Mouse (Mus musculus): ENCODE results near the gene Hist1h4m. TPM values are rescaled to one million over a fixed set of nuclear protein-coding genes. Genes with fewer than 3 reads are reported as not detected.
A peak's percentile ranks its signal among the peaks of the same experiment; 100 is the strongest.
"Not testable (repeated sequence)": the region's sequence is repeated elsewhere in the genome, so short reads cannot be mapped to it uniquely, and the experiment has no call there.

Gene Hist1h4m
- not detected in 2 replicates for polyA plus RNA-seq (2015; fragmentation: Nextera tagmentation; extraction: Ambion mirVana)

DNA sequence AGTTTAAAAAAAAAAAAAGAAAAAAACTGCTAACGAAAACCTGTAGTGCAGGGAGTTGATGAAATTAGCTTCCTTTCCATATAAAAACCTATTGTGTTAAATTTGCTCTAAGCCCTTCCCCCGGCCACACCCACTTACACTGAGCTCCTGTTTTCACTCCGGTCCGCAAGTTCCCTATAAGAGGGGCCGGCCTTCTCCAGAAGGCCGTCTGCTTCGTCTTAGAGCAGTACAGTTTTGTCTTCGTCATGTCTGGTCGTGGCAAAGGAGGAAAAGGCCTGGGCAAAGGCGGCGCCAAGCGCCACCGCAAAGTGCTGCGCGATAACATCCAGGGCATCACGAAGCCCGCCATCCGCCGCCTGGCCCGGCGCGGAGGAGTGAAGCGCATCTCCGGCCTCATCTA is at the start of gene Hist1h4m:
Gene Hist1h4m (plus strand): TSS at position 208 of the 400 bp plus-strand sequence.
- not testable (repeated sequence) for H3K9me3 ChIP-seq; H3K27me3 ChIP-seq; H3K36me3 ChIP-seq; H3K4me1 ChIP-seq; H3K9ac ChIP-seq (replicated peaks)
- 0 out of 2 replicates have a peak within 1 kb of the TSS, but pooled peaks have one; percentile 34 for H3K27ac ChIP-seq (replicated peaks)
- H3K4me2 ChIP-seq (replicated peaks), result peak within 1 kb of the TSS; percentile 42
- ATAC-seq (replicated peaks), result peak; percentile 53
- no CpG with 5 or more reads among the region's 24 CpGs for WGBS
- peak within 1 kb of the TSS; percentile 27 for H3K4me3 ChIP-seq

DNA sequence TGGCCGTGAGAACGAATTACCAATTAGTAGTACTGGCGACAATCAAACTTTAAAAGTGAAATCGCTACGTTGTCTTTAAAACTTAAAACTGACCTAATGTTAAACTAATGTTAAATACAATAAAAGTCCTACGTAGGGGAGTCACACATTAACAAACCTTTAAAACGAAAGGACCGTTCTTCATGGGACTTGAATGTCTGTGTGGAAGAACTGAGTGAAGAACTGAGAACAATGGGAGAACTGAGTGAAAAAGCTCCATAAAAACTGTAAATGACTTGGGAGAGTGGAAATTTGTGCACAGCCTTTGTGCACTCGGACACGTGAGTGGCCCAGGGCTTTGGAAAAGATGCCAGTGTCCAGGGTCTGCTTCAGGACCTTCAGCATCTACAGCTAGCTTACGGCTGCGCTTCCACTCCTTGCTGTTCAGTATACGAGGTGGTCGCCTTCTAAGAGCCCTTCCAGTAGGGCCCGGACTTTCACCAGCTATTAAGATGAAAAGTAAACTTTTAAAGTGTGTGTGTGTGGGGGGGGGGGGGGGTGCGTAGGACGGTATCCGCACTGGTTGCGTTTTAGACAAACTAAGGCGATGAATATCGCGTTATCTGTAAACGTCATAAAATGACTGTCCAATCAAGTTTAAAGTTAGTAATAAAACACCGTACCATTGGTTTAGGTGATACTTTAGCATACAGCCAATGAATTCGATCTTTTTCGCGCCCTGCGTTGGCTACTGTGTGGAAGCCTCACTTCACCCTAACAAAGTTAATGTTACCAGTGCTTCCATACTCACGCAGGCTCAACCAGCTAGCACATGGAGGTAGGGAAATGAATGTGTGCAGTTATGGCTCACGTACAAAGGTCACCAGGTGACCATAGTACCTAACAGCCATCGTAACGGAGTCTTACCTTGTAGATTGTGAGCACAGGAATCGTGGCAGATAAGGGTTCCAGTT is 32.5 kb upstream of the Hist1h4m start:
- H3K27me3 ChIP-seq, result no peaks in the 10 kb centered on the region
- peak overlapping the region; percentile 50 for H3K4me3 ChIP-seq
- ATAC-seq (replicated peaks), result peak; percentile 95
- H3K36me3 ChIP-seq, result no peaks in the 10 kb centered on the region
- peak overlapping the region; percentile 60 for H3K9ac ChIP-seq (replicated peaks)
- no peaks in the 10 kb centered on the region for H3K9me3 ChIP-seq
- H3K4me2 ChIP-seq (replicated peaks), result peak overlapping the region; percentile 84
- peaks cover 39% of the 10 kb centered on the region for H3K4me1 ChIP-seq
- H3K27ac ChIP-seq (replicated peaks), result peak overlapping the region; percentile 89
- 3% methylated on average over 33 of the region's 33 CpGs for WGBS

DNA sequence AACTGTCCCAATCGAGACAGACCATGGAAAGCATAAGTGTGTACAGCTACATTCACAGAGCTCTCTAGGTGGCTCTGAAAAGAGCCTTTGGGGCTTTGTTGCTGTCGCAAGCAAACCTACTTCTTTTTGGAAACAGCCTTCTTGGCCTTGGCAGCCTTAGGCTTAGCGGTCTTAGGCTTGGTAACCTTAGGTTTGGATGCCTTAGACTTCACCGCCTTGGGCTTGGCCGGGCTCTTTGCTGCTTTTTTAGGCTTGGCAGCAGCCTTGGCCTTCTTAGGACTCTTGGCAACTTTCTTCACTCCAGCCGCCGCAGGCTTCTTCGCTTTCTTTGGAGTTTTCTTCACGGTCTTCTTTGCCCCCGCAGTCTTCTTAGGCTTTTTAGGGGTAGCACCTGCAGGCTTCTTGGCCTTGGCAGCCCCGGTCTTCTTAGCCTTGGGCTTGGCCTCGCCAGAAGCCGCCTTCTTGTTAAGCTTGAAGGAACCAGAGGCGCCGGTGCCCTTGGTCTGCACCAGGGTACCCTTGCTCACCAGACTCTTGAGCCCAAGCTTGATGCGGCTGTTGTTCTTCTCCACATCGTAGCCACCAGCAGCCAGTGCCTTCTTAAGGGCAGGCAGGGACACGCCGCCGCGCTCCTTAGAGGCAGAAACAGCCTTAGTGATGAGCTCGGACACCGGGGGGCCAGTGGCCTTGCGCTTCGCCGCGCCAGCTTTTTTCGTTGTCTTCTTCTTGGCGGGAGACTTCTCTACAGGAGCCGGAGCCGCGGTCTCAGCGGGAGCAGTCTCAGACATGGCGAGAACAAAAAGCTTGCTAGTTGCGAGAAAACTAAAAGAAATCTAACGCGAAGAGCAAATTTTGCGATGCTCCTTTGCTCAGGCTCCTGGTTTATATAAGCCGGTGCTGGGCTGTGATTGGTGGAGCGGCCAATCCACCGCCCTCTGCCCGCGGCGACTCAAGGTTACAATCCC is 31.5 kb upstream of the Hist1h4m start, which contains the start of gene Hist1h1b:
Gene Hist1h1b (minus strand): TSS at position 859 of the 965 bp plus-strand sequence.
- Histone ChIP-seq H3K36me3 (no peaks in the 10 kb centered on the region), H3K27me3 (no peaks in the 10 kb centered on the region), H3K4me1 (peaks cover 44% of the 10 kb centered on the region), H3K4me3 (peak within 1 kb of the TSS; percentile 50), H3K9ac (replicated peaks) (peak within 1 kb of the TSS; percentile 60), H3K9me3 (no peaks in the 10 kb centered on the region), H3K4me2 (replicated peaks) (peak within 1 kb of the TSS; percentile 84), H3K27ac (replicated peaks) (peak within 1 kb of the TSS; percentile 89)
- ATAC-seq (replicated peaks), result peak; percentile 6
- WGBS, result under 1% methylated on average over 44 of the region's 44 CpGs

DNA sequence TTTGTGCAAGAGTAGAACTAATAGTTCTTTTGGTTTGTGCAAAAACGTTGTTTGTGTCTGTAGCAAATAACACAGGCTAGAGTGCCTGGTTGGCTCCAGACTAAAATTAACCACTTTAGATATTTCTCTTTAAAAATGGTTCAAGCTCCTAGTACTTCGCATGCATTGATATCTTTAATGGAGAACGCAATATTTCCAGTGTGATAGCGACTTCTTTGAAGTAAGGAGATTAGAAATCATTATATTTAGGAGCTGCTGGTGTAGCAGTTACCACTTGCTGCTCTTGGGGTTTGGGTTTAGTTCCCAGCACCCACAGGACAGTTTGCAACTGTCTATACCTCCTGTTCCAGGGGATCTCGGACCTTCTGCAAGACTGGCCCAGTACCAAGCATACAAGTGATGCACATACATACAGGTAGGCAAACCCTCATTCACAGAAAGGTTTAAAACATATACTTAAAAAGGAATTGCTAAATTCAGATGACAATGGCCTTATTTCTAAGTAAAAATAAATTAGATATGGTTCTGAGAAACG is 30.5 kb upstream of the Hist1h4m start:
- H3K27me3 ChIP-seq, result no peaks in the 10 kb centered on the region
- H3K4me3 ChIP-seq, result peak overlapping the region; percentile 50; the same call in 1 of the 2 replicates
- H3K4me1 ChIP-seq, result peaks cover 51% of the 10 kb centered on the region
- H3K9me3 ChIP-seq, result no peaks in the 10 kb centered on the region
- no peaks in the 10 kb centered on the region for H3K36me3 ChIP-seq
- H3K27ac ChIP-seq (replicated peaks), result peak overlapping the region; percentile 89
- peak overlapping the region; percentile 84 for H3K4me2 ChIP-seq (replicated peaks)
- no peak overlapping the region for H3K9ac ChIP-seq (replicated peaks)
- no peak for ATAC-seq (replicated peaks)
- 39% methylated on average over 6 of the region's 6 CpGs for WGBS

DNA sequence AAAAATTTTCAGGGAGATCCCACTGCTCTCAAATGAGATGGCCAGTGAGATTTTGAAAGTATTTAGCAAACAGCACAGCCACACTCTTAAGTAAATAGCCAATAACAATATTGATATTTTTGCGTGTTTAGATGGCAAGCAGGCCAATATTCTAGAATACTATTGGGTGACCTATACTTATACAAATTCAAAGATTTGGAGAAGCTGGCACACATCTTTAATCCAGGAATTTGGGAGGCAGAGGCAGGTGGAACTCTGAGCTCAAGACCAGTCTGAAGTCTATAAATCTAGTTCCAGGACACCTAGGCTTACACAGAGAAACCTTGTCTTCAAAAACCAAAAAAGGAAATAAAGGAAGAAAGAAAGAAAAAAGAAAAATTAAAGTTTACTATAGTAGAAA is 29.9 kb upstream of the Hist1h4m start:
- Histone ChIP-seq H3K27me3 (no peaks in the 10 kb centered on the region), H3K9ac (replicated peaks) (no peak overlapping the region), H3K27ac (replicated peaks) (no peak overlapping the region), H3K4me2 (replicated peaks) (no peak overlapping the region), H3K9me3 (no peaks in the 10 kb centered on the region), H3K4me3 (no peak overlapping the region), H3K4me1 (peaks cover 56% of the 10 kb centered on the region), H3K36me3 (no peaks in the 10 kb centered on the region)
- ATAC-seq (replicated peaks), result no peak
- 95% methylated on average over 1 of the region's 1 CpGs for WGBS

DNA sequence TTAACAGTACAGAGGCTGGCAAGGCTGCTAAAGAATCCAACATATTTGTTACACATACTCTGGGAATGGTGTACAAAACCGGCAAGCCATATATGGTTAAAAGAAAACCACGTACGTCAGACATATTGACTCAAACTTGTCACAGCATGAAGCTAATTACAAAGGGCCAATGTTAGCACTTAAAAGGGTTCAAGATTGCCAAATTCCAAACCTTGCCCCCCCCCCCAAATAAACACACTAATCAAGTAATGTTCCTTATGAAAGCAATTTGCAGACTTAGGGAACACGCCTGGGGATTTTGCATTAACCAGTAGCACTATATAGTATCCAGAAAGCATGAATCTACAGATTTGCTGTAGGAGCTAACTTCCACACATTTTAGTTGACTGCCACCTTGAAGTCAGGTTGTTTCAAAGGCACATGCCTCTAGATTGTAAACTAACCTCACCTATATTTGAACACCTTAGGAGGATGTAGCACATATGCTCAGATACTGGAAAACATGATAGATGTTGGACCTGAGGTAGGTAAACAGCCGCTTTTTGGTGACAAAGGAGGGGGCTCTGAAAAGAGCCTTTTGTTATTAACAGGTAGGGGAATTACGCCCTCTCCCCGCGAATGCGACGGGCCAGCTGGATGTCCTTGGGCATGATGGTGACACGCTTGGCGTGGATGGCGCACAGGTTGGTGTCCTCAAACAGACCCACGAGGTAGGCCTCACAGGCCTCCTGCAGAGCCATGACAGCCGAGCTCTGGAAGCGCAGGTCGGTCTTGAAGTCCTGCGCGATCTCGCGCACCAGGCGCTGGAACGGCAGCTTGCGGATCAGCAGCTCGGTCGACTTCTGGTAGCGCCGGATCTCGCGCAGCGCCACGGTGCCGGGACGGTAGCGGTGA is 28.9 kb upstream of the Hist1h4m start:
- not testable (repeated sequence) for H3K27me3 ChIP-seq; H3K9me3 ChIP-seq; ATAC-seq (replicated peaks); H3K36me3 ChIP-seq
- WGBS, result under 1% methylated on average over 23 of the region's 35 CpGs
- Histone ChIP-seq H3K4me3 (peak overlapping the region; percentile 46), H3K4me1 (peaks cover 57% of the 10 kb centered on the region), H3K9ac (replicated peaks) (peak overlapping the region; percentile 67), H3K4me2 (replicated peaks) (peak overlapping the region; percentile 77), H3K27ac (replicated peaks) (peak overlapping the region; percentile 88)

DNA sequence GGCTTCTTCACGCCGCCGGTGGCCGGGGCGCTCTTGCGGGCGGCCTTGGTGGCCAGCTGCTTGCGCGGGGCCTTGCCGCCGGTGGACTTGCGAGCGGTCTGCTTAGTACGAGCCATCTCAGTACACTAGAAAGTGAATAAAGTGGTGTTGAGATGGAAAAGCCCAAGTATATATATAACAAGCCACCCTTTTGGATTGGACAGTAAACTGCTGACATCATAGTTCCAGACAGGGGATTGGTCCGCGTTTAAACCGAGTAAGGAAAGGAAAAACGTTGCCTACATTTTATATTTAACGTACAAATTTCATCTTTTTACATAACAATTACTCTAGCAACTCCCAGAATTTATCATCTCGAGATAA is 28.3 kb upstream of the Hist1h4m start, which contains the start of gene Hist1h3i:
Gene Hist1h3i (minus strand): TSS at position 116 of the 363 bp plus-strand sequence.
- H3K27ac ChIP-seq (replicated peaks), result peak within 1 kb of the TSS; percentile 88
- peak within 1 kb of the TSS; percentile 77 for H3K4me2 ChIP-seq (replicated peaks)
- 0% methylated on average over 17 of the region's 20 CpGs for WGBS

DNA sequence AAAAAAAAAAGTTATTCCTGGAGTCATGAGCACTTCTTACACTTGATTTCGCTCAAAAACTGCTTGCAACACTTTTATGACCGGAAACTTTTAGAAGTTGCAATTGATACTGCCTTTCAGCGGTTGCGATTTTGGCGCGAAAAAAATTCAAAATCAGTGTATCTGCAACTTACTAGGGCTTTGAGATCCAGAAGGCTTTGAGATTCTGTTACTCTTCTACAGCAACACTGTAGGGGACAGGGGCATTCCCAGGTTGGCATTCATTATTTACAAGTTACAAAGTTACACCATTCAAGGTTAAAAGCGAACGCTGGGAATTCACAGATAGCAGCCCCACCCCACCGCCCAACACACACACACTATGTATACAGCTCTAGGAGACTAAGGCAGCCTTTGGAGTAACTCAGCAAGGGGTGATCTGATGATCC is 27.8 kb upstream of the Hist1h4m start:
- peak overlapping the region; percentile 46 for H3K4me3 ChIP-seq
- H3K4me1 ChIP-seq, result peaks cover 59% of the 10 kb centered on the region
- no peaks in the 10 kb centered on the region for H3K9me3 ChIP-seq
- under 1% methylated on average over 9 of the region's 9 CpGs for WGBS
- H3K27me3 ChIP-seq, result no peaks in the 10 kb centered on the region
- no peak for ATAC-seq (replicated peaks)
- peak overlapping the region; percentile 77 for H3K4me2 ChIP-seq (replicated peaks)
- H3K36me3 ChIP-seq, result no peaks in the 10 kb centered on the region
- peak overlapping the region; percentile 26; the same call in 1 of the 2 replicates for H3K9ac ChIP-seq (replicated peaks)
- peak overlapping the region; percentile 88 for H3K27ac ChIP-seq (replicated peaks)

More for the DNA sequence above, 28.3 kb upstream of the Hist1h4m start, which contains the start of gene Hist1h3i:
- Histone ChIP-seq H3K27me3 (no peaks in the 10 kb centered on the region), H3K9me3 (no peaks in the 10 kb centered on the region), H3K36me3 (no peaks in the 10 kb centered on the region), H3K4me3 (peak within 1 kb of the TSS; percentile 46), H3K4me1 (peaks cover 59% of the 10 kb centered on the region), H3K9ac (replicated peaks) (peak within 1 kb of the TSS; percentile 67)
- peak; percentile 79 for ATAC-seq (replicated peaks)

DNA sequence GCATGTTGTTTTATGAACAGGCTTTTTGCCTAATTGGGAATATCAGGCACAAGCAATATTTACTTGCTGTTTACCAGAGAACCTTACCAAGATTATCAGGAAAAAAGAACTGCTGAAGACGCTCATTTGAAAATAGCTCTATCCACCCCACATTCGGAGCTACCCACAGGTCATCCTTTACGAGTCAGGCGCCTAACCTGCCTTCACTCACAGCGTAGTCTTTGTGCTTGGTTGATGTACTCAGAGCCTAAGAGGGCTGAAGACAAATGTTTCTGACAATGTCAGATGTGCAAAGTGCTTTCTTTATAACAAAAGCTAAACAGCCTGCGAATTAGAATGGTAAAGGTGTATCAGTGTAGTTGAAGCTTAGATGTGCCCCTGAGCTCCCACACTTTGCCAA is 27.2 kb upstream of the Hist1h4m start:
- Histone ChIP-seq H3K9ac (replicated peaks) (peak overlapping the region; percentile 26; the same call in 1 of the 2 replicates), H3K27me3 (no peaks in the 10 kb centered on the region), H3K4me3 (no peak overlapping the region), H3K27ac (replicated peaks) (peak overlapping the region; percentile 88), H3K36me3 (no peaks in the 10 kb centered on the region), H3K4me2 (replicated peaks) (peak overlapping the region; percentile 77), H3K4me1 (peaks cover 57% of the 10 kb centered on the region), H3K9me3 (no peaks in the 10 kb centered on the region)
- WGBS, result 19% methylated on average over 6 of the region's 6 CpGs
- no peak for ATAC-seq (replicated peaks)

DNA sequence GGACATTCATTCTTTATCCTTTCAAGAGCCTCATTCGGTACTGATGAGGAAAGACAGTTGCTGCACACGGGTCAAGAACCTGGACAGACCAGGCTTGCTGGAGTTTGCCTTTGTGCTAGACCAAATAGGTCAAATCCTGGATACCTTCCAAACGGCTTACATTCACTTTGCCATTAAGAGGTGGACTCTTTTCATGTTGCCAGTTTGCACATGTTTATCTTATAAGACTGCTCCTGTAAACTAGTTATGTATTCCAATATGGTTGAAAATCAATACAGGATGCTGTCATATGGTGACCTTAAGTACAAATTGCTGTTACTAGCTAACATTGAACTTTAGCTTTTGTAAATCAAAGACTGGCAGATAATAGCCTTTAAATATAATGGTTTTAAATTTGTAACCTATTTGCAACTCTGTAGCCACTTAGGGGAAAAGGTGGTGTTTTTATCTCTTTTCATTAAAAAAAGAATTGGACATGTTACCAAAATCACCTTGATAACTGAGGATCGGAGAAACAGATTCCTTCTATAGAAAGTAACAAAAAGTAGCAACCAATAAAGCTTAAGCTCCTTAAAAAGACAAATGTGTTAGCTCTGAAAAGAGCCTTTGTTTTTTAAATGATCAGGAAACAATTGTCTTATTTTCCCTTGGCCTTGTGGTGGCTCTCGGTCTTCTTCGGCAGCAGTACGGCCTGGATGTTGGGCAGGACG is 25.2 kb upstream of the Hist1h4m start:
- peaks cover 43% of the 10 kb centered on the region for H3K4me1 ChIP-seq
- H3K36me3 ChIP-seq, result no peaks in the 10 kb centered on the region
- peak overlapping the region; percentile 57 for H3K4me2 ChIP-seq (replicated peaks)
- H3K27ac ChIP-seq (replicated peaks), result peak overlapping the region; percentile 87
- WGBS, result 2% methylated on average over 8 of the region's 8 CpGs
- H3K9me3 ChIP-seq, result no peaks in the 10 kb centered on the region
- no peaks in the 10 kb centered on the region for H3K27me3 ChIP-seq
- no peak for ATAC-seq (replicated peaks)
- H3K4me3 ChIP-seq, result peak overlapping the region; percentile 42
- H3K9ac ChIP-seq (replicated peaks), result peak overlapping the region; percentile 49

All from forebrain, embryonic 15.5 days (tissue).